Mouse (Mus musculus) C2C12 (cell line): Measurements from ENCODE around the gene Lmtk3.

Source experiments
- CTCF ChIP-seq: IDR thresholded peaks from one replicate; pipeline ENCODE4 v1.5.1; 2011; ENCODE audit not compliant: control insufficient read depth, insufficient read depth, insufficient read length
- FOSL1 ChIP-seq: IDR thresholded peaks from one replicate; pipeline ENCODE4 v1.8.0; 2011; ENCODE audit warnings: mild to moderate bottlenecking, low read length; ENCODE audit not compliant: poor library complexity, insufficient read depth, severe bottlenecking
- MAX ChIP-seq: IDR thresholded peaks from one replicate; pipeline ENCODE4 v1.6.1; 2011; ENCODE audit warnings: mild to moderate bottlenecking, control low read depth
- MYOD1 ChIP-seq: IDR thresholded peaks from one replicate; pipeline ENCODE4 v1.6.1; 2011; ENCODE audit warnings: low read depth; ENCODE audit not compliant: control insufficient read depth, insufficient read length
- USF1 ChIP-seq: IDR thresholded peaks from one replicate; pipeline ENCODE4 v1.6.1; 2011; ENCODE audit warnings: low read depth, mild to moderate bottlenecking, control low read depth, moderate library complexity

DNA sequence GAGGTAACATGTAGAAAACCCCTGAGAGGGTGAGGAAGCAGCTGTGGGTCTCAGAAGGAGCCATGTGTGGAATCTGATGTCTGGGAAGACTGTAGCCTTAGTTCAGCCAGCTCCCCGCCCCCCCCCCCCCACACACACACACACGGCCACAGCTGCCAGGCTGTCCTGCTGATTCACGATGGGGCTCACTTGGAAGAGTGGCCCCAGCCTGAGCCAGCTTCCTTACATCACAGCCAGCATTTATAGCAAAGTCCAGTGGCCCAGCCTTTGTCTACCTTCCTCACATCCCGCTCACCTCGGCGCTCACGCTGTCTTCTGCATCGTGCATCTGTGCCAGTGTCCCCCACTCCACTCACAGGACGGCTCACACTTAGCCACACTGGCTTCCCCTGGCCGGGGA is 34.1 kb upstream of the Lmtk3 start:
- TF ChIP-seq CTCF (no peak), USF1 (no peak), MAX (no peak), MYOD1 (no peak), FOSL1 (no peak)
